Mouse (Mus musculus) small intestine, adult 2 months (tissue): ENCODE results near the gene Rptor.

ENCODE experiments used
- CTCF ChIP-seq: fragments of 200-500 bp; IDR thresholded peaks from 2 replicates; pipeline ENCODE4 v1.5.1; 2012; ENCODE audit warnings: low read depth, mild to moderate bottlenecking, control low read depth, inconsistent platforms, low read length, moderate library complexity, mixed read lengths; ENCODE audit not compliant: insufficient replicate concordance, insufficient read length; ENCODE audit errors: extremely low read depth
- POLR2A ChIP-seq: fragments of 200-500 bp; IDR thresholded peaks from 2 replicates; pipeline ENCODE4 v1.6.1; 2012; ENCODE audit warnings: low read depth, mild to moderate bottlenecking, control low read depth, inconsistent platforms, low read length, moderate library complexity

GRCm38 (mm10) chr11:119874841-119875240, 272.1 kb downstream of the Rptor start:
- TF ChIP-seq CTCF = no peak
- TF ChIP-seq POLR2A = no peak
